Mouse (Mus musculus) liver, embryonic 12.5 days (tissue): Measurements from ENCODE around the gene Gpr135. TPM values are rescaled to one million over a fixed set of nuclear protein-coding genes. Genes with fewer than 3 reads are reported as not detected.

Experiments used
- ATAC-seq: fragments of 200-750 bp; cut with Nextera tagmentation; 2 replicates; pipeline ENCODE4 v1.8.0; 2017; ENCODE audit warnings: moderate number of reproducible peaks, mild to moderate bottlenecking, moderate library complexity
- H3K27ac ChIP-seq: fragments of 300-500 bp; sonication (generic); 2 replicates; pipeline ENCODE4 v1.5.1; 2016; ENCODE audit warnings: mild to moderate bottlenecking
- H3K27me3 ChIP-seq: fragments of 300-500 bp; sonication (generic); replicated peaks from 2 replicates; pipeline ENCODE4 v1.6.1; 2016; ENCODE audit warnings: mild to moderate bottlenecking, moderate library complexity
- H3K36me3 ChIP-seq: fragments of 300-500 bp; sonication (generic); 2 replicates; pipeline ENCODE4 v1.6.1; 2016; ENCODE audit warnings: mild to moderate bottlenecking, moderate library complexity
- H3K4me1 ChIP-seq: fragments of 300-500 bp; sonication (generic); 2 replicates; pipeline ENCODE4 v1.6.1; 2016
- H3K4me2 ChIP-seq: fragments of 300-500 bp; sonication (generic); 2 replicates; pipeline ENCODE4 v1.6.1; 2016; ENCODE audit warnings: mild to moderate bottlenecking, moderate library complexity
- H3K4me3 ChIP-seq: fragments of 300-500 bp; sonication (generic); 2 replicates; pipeline ENCODE4 v1.5.1; 2016; ENCODE audit warnings: mild to moderate bottlenecking, moderate library complexity
- H3K9ac ChIP-seq: fragments of 300-500 bp; sonication (generic); 2 replicates; pipeline ENCODE4 v1.6.1; 2016; ENCODE audit warnings: mild to moderate bottlenecking, moderate library complexity
- H3K9me3 ChIP-seq: fragments of 300-500 bp; sonication (generic); replicated peaks from 2 replicates; pipeline ENCODE4 v1.6.1; 2016; ENCODE audit warnings: mild to moderate bottlenecking, moderate library complexity
- WGBS: fragments of 180-500 bp; shearing (Covaris S2); methylation state at CpG from one replicate; pipeline ENCODE4 v1.1.7; 2016; ENCODE audit not compliant: insufficient replicate concordance; 5-methylcytosine and 5-hydroxymethylcytosine counted together
- polyA plus RNA-seq: library from polyadenylated mRNA; unstranded; fragments of >200 nt; fragmentation: Nextera tagmentation; extraction: Ambion mirVana; gene quantifications from 2 replicates; pipeline ENCODE4 v1.2.1, GENCODE M21; 2016

Gpr135 gene
- 0.18 and 0.25 TPM in 2 replicates for polyA plus RNA-seq

DNA sequence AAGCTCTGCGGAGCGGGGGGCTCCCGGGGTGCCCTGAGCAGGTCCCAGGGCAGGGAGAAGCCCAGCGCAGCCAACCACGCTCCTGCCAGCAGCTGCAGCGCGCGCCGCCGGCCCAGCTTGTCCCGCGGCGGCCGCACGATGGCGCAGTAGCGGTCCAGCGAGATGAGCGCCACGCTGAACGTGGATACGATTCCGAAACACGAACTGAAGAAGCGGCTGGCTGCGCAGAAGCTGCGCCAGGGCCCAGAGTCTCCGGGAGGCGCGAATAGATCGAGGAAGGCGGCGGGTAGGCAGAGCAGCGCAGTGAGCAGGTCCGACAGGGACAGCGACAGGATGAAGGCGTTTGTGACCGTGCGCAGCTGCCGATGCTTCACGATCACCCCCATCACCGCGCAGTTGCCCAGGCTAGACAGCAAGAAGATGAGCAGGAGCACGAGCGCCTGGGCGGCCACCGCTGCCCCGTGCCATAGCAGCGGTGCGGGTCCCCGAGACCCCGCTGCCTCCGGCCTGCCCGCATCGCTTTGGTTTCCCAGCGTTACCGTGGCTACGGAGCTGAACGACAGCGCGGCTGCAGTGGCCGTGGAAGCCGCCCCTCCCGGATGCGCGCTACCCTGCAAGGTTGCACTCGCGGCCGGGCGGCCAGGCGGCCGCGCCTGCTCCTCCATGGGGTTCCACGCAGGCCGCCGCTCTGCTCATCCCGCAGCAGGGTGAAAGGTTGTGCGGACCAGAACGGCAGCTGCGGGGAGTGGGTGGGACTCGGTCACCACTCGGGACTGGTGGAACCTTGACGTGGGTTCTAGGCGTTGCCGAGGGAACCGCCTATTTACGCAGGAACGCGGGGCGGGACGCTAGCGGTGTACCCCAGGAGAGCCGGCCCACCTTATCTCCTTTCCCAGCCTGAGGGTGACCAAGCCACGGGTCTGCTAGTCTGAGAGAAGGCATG lies at the start of gene Gpr135:
Gpr135 (minus strand) TSS at position 799 of the 943 bp plus-strand sequence.
- peak within 1 kb of the TSS; percentile 61 for H3K4me3 ChIP-seq
- peak within 1 kb of the TSS; percentile 22; the same call in 1 of the 2 replicates for H3K9ac ChIP-seq
- no peak within 1 kb of the TSS for H3K27ac ChIP-seq
- H3K9me3 ChIP-seq = no peaks in the 10 kb centered on the region
- WGBS = under 1% methylated on average over 94 of the region's 94 CpGs
- peak within 1 kb of the TSS; percentile 91 for H3K4me2 ChIP-seq
- peak; percentile 60 for ATAC-seq
- peaks cover 16% of the 10 kb centered on the region for H3K4me1 ChIP-seq
- peaks cover 9% of the 10 kb centered on the region for H3K36me3 ChIP-seq
- H3K27me3 ChIP-seq = peaks cover 58% of the 10 kb centered on the region

DNA sequence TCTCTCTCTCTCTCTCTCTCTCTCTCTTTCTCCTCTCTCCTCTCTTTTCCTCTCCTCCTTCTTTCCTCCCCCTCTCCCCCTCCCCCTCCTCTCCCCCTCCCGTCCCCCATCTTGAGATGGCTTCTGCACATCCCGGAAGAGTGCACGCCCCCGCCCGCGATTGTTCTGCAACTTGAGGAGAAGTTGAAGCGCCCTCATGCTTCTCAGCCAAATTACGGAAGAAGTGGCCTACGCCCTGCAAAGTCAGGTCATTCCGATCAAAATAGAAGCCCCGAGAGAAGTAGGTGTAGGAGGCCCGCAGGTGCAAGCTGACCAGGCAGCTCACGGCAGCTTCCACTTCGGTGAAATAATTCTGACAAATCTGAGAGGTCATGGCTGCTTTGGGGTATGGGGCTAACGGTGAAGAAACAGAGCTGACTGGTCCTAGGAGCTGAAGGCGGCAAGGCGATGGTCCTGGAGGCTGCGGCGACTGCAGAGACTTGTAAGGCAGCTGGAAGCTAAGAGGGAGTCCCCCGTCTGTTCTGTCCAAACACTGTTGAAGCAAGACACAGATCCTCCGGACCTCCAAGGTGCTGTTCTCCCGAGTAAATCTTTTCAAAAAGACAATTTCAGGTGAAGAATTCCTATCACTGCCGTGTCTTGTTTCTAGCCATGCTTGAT lies 44.9 kb upstream of the Gpr135 start:
- WGBS = 65% methylated on average over 21 of the region's 23 CpGs
- Histone ChIP-seq H3K9ac (no peak overlapping the region), H3K27me3 (no peaks in the 10 kb centered on the region; the same call in 1 of the 2 replicates), H3K27ac (no peak overlapping the region), H3K9me3 (no peaks in the 10 kb centered on the region), H3K4me3 (no peak overlapping the region), H3K4me2 (no peak overlapping the region), H3K4me1 (no peaks in the 10 kb centered on the region), H3K36me3 (no peaks in the 10 kb centered on the region)
- ATAC-seq = no peak

DNA sequence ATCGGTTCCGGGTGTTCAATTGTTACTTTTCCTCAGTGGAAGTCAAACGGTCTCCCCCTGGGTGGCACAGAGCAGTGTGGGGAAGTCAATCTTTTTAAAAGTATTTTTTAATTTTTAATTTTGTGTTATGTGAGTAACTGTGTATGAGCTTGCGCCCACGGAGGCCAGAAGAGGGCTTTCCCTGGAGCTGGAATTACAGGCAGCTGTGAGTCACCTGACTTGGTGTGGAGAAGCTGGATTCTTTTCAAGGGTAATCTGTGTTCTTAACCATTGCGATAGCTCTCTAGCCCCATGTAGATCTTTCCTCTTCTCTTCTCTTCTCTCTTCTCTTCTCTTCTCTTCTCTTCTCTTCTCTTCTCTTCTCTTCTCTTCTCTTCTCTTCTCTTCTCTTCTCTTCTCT lies 44.2 kb upstream of the Gpr135 start:
- H3K36me3 ChIP-seq = no peaks in the 10 kb centered on the region
- H3K27ac ChIP-seq = no peak overlapping the region
- no peak for ATAC-seq
- WGBS = 61% methylated on average over 6 of the region's 6 CpGs
- no peaks in the 10 kb centered on the region for H3K9me3 ChIP-seq
- no peak overlapping the region for H3K9ac ChIP-seq
- H3K4me1 ChIP-seq = no peaks in the 10 kb centered on the region
- H3K4me2 ChIP-seq = no peak overlapping the region
- no peaks in the 10 kb centered on the region; the same call in 1 of the 2 replicates for H3K27me3 ChIP-seq
- no peak overlapping the region for H3K4me3 ChIP-seq

DNA sequence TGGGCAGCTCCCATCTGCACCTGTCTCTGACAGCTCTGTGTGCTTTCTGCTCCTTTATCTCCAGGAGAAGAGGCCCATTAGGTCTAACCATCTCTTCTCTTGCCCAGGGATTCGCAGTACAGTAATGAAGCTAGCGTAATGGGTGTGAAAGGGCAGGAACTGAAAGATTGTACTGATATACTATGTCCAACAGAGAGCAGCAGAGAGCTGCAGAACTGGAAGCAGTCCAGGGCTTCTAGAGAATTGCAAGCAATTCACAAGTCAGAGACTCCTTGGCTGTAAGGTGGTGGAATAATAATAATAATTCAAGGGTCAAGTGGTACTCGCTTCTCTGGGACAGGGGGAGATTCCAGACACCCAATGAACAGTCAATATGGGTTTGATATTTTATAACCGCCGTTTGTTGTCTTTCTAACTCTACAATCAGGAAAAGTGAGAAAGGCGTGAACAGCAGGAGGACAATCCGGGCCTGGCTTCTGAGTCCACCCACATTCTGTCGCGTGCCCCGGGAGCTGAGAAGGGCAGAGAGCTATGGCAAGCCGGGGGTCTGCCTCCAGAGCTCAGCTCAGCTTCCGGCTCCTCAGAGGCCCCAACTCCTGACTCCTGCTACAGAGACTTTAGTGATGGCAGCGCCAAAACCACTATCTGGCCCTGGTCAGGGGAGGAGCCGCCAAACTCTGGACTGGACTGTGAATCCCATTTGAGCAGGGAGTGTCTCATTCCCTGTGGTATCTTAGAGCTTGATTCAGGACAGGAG lies 33.8 kb upstream of the Gpr135 start:
- ATAC-seq = no peak
- H3K9ac ChIP-seq = no peak overlapping the region
- peaks cover 8% of the 10 kb centered on the region for H3K36me3 ChIP-seq
- peak overlapping the region; percentile 27 for H3K4me2 ChIP-seq
- no peak overlapping the region for H3K27ac ChIP-seq
- H3K4me1 ChIP-seq = peaks cover 5% of the 10 kb centered on the region; the same call in 1 of the 2 replicates
- 0 out of 2 replicates have a peak, but pooled peaks cover 3% of the 10 kb centered on the region for H3K27me3 ChIP-seq
- H3K4me3 ChIP-seq = no peak overlapping the region
- no peaks in the 10 kb centered on the region for H3K9me3 ChIP-seq
- WGBS = 23% methylated on average over 14 of the region's 14 CpGs

DNA sequence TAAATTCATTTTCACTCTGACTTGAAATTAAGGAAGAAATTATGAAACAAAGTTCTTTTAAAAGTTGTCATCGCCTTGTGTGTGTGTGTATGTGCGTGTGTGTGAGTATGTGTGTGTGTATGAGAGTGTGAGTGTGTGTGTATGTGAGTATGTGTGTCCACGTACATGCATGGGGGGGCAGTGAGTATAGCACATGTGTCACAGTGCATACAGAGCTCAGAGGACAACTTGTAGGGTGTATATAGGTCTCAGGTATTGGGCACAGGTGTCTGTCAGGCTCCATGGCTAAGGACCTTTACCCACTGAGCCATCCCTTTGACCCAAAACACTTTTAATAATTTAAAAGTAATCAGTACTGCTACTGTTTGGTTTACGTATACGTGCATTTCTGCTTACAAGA lies 33.1 kb upstream of the Gpr135 start:
- Histone ChIP-seq H3K4me1 (peaks cover 5% of the 10 kb centered on the region; the same call in 1 of the 2 replicates), H3K27ac (no peak overlapping the region), H3K9ac (no peak overlapping the region), H3K4me3 (no peak overlapping the region), H3K4me2 (no peak overlapping the region), H3K36me3 (peaks cover 8% of the 10 kb centered on the region), H3K27me3 (0 out of 2 replicates have a peak, but pooled peaks cover 3% of the 10 kb centered on the region), H3K9me3 (no peaks in the 10 kb centered on the region)
- WGBS = 70% methylated on average over 5 of the region's 5 CpGs
- ATAC-seq = no peak

DNA sequence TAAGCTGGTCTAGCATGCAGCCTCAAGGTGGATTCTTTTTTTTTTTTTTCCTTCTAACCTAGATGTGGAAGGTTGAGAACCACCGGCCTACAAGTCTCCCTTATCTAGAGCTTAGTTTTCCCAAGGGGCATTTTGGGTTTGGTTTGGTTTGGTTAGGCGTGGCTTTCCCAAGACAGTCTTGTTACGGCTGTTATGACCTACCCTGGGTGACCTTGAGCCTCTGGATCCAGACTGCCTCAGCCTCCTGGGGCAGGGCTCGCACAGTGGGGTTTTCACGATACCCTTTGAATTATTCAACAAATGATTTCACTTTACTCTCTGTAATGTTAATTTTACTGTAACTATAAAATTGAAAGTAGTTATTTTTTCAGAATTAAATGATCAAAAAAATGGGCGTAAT lies 31.9 kb upstream of the Gpr135 start:
- no peak for ATAC-seq
- Histone ChIP-seq H3K27me3 (0 out of 2 replicates have a peak, but pooled peaks cover 3% of the 10 kb centered on the region), H3K4me3 (no peak overlapping the region), H3K9ac (no peak overlapping the region), H3K36me3 (peaks cover 14% of the 10 kb centered on the region), H3K27ac (no peak overlapping the region), H3K4me2 (no peak overlapping the region), H3K9me3 (no peaks in the 10 kb centered on the region), H3K4me1 (peaks cover 5% of the 10 kb centered on the region; the same call in 1 of the 2 replicates)
- WGBS = 72% methylated on average over 6 of the region's 6 CpGs

DNA sequence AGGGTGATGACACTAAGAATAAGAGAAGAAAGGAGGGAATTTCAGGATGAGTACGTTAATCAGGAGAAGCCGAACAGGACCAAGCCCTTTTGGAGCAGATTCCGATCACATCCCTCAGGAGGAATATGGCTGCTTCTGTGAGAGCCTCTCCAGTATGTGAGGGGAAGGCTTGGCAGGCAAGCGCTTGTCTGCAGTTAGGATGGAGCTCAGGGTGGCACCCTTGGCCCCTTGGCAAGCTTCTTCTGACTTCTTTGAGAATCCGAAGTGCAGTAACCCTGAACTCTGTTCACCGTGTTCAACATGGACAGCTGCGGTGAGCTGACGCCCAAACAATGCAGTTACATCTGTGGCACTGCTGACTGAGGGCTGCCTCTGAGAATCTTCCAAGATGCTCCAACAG lies 26.0 kb upstream of the Gpr135 start:
- no peak overlapping the region for H3K9ac ChIP-seq
- H3K27ac ChIP-seq = no peak overlapping the region
- WGBS = 88% methylated on average over 8 of the region's 8 CpGs
- H3K4me1 ChIP-seq = no peaks in the 10 kb centered on the region
- peaks cover 67% of the 10 kb centered on the region for H3K36me3 ChIP-seq
- H3K27me3 ChIP-seq = no peaks in the 10 kb centered on the region
- H3K4me2 ChIP-seq = no peak overlapping the region
- no peak for ATAC-seq
- no peaks in the 10 kb centered on the region for H3K9me3 ChIP-seq
- no peak overlapping the region for H3K4me3 ChIP-seq

DNA sequence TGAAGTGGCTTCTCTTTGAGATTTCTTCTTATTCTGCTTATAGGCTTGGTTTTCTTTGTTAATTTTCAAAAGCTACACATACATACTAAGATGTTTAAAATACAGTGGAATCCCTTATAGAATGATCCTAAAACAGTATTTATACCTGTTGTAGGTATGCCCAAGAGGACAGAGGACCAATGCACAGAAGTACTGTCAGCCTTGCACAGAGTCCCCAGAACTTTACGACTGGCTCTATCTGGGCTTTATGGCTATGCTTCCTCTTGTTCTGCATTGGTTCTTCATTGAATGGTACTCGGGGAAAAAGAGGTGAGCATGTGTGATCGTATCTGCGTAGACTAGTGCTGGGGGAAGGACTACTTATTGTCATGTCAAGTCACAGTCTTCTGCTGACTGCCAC lies 18.9 kb upstream of the Gpr135 start:
- Histone ChIP-seq H3K36me3 (peaks cover 44% of the 10 kb centered on the region), H3K4me1 (peaks cover 24% of the 10 kb centered on the region), H3K9ac (no peak overlapping the region), H3K27ac (no peak overlapping the region), H3K4me3 (no peak overlapping the region), H3K4me2 (no peak overlapping the region), H3K27me3 (peaks cover 3% of the 10 kb centered on the region), H3K9me3 (no peaks in the 10 kb centered on the region)
- WGBS = 85% methylated on average over 4 of the region's 4 CpGs
- no peak for ATAC-seq

DNA sequence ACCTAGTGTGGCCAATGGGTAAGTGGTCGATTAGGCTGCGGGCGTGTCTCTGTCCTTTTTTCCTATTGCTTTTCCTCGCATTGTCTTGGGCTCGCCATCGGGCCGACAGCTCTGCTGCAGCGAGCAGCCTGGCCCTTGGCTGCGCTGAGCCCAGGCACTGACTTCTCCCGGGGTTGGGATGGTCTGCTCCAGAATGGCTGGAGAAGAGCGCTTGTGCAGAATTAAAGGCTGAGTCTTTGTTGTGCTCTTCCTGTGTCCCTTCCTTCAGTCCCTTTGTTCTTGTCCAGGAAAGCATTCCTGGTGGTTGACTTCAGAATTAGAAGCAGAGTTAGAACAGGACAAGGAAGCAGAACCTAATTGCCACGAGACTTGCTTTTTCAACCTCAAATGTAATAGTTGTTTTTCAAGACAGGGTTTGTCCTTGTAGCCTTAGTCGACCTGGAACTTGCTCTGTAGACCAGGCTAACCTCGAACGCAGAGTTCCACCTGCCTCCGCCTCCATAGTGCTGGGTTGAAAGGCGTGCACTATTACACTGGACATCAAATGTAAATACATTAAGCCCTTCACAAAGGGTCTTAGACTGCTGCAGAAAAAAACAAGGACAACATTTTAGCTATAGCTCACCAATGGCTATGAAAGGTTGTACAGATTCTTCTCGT lies 15.4 kb upstream of the Gpr135 start:
- Histone ChIP-seq H3K4me3 (peak overlapping the region; percentile 74), H3K4me1 (peaks cover 39% of the 10 kb centered on the region), H3K9me3 (no peaks in the 10 kb centered on the region), H3K36me3 (peaks cover 9% of the 10 kb centered on the region; the same call in 1 of the 2 replicates), H3K4me2 (peak overlapping the region; percentile 95), H3K27ac (peak overlapping the region; percentile 77), H3K9ac (peak overlapping the region; percentile 74), H3K27me3 (peaks cover 31% of the 10 kb centered on the region)
- no peak; the same call in 1 of the 2 replicates for ATAC-seq
- 3% methylated on average over 18 of the region's 18 CpGs for WGBS

DNA sequence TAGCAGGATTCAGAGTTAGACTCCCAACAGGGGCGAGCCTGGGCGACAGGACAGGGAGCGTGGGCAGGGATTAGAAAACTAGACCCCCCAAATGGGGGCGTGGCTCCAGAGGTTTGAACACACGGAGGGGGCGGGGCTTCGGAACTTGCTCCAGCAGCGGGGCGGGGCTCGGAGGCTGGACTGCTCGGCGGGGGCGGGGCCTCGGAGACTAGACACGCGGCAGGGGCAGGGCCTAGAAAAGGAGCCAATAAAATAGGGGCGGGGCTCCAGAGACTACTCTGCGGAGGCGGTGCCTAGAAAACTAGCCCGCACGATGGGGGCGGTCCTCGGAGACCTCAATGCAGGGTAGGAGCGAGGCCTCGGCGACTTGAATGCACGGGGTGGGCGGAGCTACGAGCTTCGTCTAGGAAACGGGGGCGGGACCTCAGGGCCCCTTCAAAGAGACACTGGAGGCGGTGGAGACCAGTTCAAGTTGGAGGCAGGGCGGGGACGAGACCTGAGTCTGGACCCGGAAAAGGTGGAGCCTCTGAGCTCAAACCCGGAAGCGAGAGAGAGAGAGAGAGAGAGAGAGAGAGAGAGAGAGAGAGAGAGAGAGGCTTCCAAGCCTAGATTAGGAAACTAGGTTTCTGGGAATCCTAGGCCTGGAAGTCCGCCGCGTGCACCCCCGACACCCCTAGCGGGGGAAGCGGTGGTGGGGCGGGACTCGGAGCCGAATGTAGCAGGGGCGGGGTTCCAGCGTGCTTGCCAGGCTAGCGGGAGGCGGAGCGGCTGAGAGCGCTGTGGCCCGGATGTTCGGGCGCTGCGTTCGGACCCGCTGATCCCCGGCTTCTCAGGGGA lies 14.6 kb upstream of the Gpr135 start, which contains the start of the genes L3hypdh and Jkamp:
L3hypdh (minus strand) TSS at position 111 of the 837 bp plus-strand sequence.
Jkamp (plus strand) TSS at position 261 of the 837 bp plus-strand sequence.
- peak within 1 kb of the TSS; percentile 74 for H3K4me3 ChIP-seq
- H3K36me3 ChIP-seq = peaks cover 4% of the 10 kb centered on the region; the same call in 1 of the 2 replicates
- peak; percentile 92 for ATAC-seq
- H3K27ac ChIP-seq = peak within 1 kb of the TSS; percentile 78
- peak within 1 kb of the TSS; percentile 95 for H3K4me2 ChIP-seq
- H3K27me3 ChIP-seq = peaks cover 31% of the 10 kb centered on the region
- H3K4me1 ChIP-seq = peaks cover 39% of the 10 kb centered on the region
- WGBS = 1% methylated on average over 60 of the region's 60 CpGs
- H3K9me3 ChIP-seq = no peaks in the 10 kb centered on the region
- H3K9ac ChIP-seq = peak within 1 kb of the TSS; percentile 74
